Mouse (Mus musculus): Measurements from ENCODE around the gene Cdc34b. TPM values are rescaled to one million over a fixed set of nuclear protein-coding genes. Genes with fewer than 3 reads are reported as not detected.

Gene Cdc34b
- polyA plus RNA-seq, 1 experiment, result 0.07 TPM

- Histone ChIP-seq H3K9me3 (ENCODE audit: control insufficient read depth, low read length) (no peaks in the 10 kb centered on the region), H3K4me3 (replicated peaks) (no peak overlapping the region), H3K4me1 (ENCODE audit: control insufficient read depth) (no peaks in the 10 kb centered on the region), H3K36me3 (ENCODE audit: control insufficient read depth) (no peaks in the 10 kb centered on the region), H3K27me3 (ENCODE audit: control insufficient read depth) (no peaks in the 10 kb centered on the region)
- TF ChIP-seq TAL1 (IDR thresholded peaks at IDR 0.05; ENCODE audit: low read length) (no peak), GATA1 (IDR thresholded peaks at IDR 0.05; ENCODE audit: low read length) (no peak)
Observed at GRCm38 (mm10) chr11:94762775-94763174, 21.2 kb downstream of the Cdc34b start.

DNA sequence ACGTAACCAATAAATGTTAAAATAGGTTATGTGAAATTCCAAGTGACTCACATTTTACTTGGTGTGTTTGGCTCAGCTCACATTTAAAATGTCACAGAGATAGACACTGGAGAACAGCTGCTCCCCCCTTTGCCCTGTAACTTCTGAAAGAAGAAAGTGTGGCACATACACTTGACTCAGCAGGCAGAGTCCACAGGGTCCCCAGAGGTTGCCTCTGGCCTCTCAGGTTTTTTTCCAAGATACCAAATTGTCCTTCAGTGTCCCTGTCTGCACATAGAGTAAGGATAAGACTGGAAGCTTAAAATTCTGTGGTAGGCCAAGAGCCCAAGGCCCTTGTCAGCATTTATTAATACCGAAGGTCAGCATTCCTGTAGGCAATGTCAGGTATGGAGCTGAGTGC lies 25.7 kb downstream of the Cdc34b start:
- TF ChIP-seq TAL1 (IDR thresholded peaks at IDR 0.05; ENCODE audit: low read length) (no peak), GATA1 (IDR thresholded peaks at IDR 0.05; ENCODE audit: low read length) (no peak)
- Histone ChIP-seq H3K36me3 (ENCODE audit: control insufficient read depth) (no peaks in the 10 kb centered on the region), H3K9me3 (ENCODE audit: control insufficient read depth, low read length) (no peaks in the 10 kb centered on the region)

DNA sequence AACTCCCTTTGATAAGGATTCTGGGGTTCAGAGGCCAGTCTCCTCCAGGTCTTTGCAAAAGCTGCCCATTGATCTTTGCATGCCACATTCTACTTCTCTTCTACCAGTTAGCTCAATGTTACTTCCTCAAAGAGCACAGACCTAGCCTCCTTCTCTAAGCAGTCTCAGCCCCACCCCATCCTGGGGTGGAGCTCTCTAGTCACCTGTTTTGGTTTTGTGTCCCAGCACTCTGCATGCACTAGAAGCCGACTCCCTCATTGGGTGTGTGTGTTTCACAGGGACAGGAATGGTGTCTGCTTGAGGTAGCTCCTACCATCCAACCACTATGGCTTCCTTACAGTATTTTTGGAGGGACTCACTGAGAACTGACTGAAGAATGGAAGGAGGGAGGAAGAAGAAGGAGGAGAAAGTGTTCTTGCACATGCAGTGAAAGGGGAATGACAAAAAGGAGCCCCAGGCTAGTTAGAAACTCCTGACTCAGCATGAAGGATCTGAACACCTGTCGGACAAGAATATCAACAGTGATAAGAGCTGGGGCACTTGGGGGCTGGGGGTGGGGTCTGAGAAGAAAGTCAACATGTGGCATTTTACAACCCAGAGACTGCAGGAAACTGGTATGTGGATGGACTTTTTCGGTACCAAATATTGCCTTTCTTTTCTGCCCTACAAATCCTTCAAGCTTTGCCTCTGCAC lies 30.9 kb downstream of the Cdc34b start:
- no peak overlapping the region for H3K4me3 ChIP-seq (replicated peaks)
- TF ChIP-seq GATA1 (IDR thresholded peaks at IDR 0.05; ENCODE audit: low read length), result no peak
- no peak for TF ChIP-seq TAL1 (IDR thresholded peaks at IDR 0.05; ENCODE audit: low read length)
- no peaks in the 10 kb centered on the region for H3K4me1 ChIP-seq (ENCODE audit: control insufficient read depth)
- H3K9me3 ChIP-seq (ENCODE audit: control insufficient read depth, low read length), result no peaks in the 10 kb centered on the region
- no peaks in the 10 kb centered on the region for H3K36me3 ChIP-seq (ENCODE audit: control insufficient read depth)
- H3K27me3 ChIP-seq (ENCODE audit: control insufficient read depth), result no peaks in the 10 kb centered on the region

More for the DNA sequence above, 25.7 kb downstream of the Cdc34b start:
- Histone ChIP-seq H3K4me3 (replicated peaks) (no peak overlapping the region), H3K4me1 (ENCODE audit: control insufficient read depth) (no peaks in the 10 kb centered on the region), H3K27me3 (ENCODE audit: control insufficient read depth) (no peaks in the 10 kb centered on the region)

- Histone ChIP-seq H3K36me3 (ENCODE audit: control insufficient read depth) (no peaks in the 10 kb centered on the region), H3K27me3 (ENCODE audit: control insufficient read depth) (no peaks in the 10 kb centered on the region), H3K9me3 (ENCODE audit: control insufficient read depth, low read length) (no peaks in the 10 kb centered on the region), H3K4me3 (replicated peaks) (no peak overlapping the region), H3K4me1 (ENCODE audit: control insufficient read depth) (no peaks in the 10 kb centered on the region)
- no peak for TF ChIP-seq GATA1 (IDR thresholded peaks at IDR 0.05; ENCODE audit: low read length)
- no peak for TF ChIP-seq TAL1 (IDR thresholded peaks at IDR 0.05; ENCODE audit: low read length)
Observed at GRCm38 (mm10) chr11:94773851-94774250, 32.3 kb downstream of the Cdc34b start.

DNA sequence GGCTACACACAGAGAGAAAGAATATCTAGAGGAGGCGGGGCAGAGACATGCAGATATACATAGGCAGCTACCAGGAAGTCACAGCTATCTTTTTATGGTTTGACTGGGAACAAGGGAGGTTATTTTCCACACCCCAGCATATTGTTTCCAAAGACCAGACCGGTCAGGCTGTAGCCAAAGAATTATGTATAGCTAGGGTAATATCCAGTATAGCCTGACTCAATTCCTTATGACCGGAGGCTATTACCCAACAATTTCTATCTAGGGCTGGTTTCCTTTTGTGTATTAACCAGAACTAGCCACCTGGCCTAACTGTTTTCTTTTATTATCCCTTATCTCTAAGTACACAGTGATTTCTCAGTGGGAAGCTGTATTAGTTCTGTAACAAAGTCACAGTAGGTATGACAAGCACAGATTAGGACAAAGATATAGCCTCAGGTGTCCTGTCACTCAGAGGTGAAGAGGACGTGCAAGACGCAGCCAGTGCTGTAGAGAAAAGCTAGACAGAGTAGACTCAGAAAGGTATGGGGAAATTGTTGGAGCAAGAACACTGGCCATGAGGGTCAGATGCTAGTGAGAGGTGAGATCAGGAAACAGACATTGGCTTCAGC lies 33.4 kb downstream of the Cdc34b start:
- H3K4me1 ChIP-seq (ENCODE audit: control insufficient read depth), result no peaks in the 10 kb centered on the region
- H3K27me3 ChIP-seq (ENCODE audit: control insufficient read depth), result no peaks in the 10 kb centered on the region
- no peak overlapping the region for H3K4me3 ChIP-seq (replicated peaks)
- no peaks in the 10 kb centered on the region for H3K9me3 ChIP-seq (ENCODE audit: control insufficient read depth, low read length)
- no peaks in the 10 kb centered on the region for H3K36me3 ChIP-seq (ENCODE audit: control insufficient read depth)
- no peak for TF ChIP-seq TAL1 (IDR thresholded peaks at IDR 0.05; ENCODE audit: low read length)
- no peak for TF ChIP-seq GATA1 (IDR thresholded peaks at IDR 0.05; ENCODE audit: low read length)

- no peak for TF ChIP-seq TAL1 (IDR thresholded peaks at IDR 0.05; ENCODE audit: low read length)
- TF ChIP-seq GATA1 (IDR thresholded peaks at IDR 0.05; ENCODE audit: low read length), result no peak
- H3K36me3 ChIP-seq (ENCODE audit: control insufficient read depth), result no peaks in the 10 kb centered on the region
Observed at GRCm38 (mm10) chr11:94782603-94783002, 41.0 kb downstream of the Cdc34b start, which contains the start of gene Tmem92. Gene Tmem92 (minus strand): TSS chr11:94782703.

DNA sequence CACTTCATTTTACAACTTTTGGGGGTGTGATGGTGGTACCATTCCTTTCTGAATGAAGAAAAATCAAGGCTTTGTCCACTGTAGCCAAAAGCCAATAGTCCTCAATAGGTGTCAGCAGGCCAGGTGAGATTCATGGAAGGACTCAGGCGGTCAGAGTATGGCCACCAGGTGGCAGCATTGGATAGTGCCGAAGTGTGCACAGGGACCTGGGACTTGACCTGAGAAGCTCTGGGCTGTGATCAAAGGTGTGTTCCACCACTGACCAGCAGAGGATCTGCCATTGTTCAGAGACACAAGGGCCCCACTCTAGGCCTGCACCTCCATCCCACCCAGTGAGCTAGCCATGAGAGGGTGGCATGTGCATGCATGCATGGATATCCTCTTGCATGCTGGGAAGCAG lies 43.7 kb downstream of the Cdc34b start:
- H3K4me3 ChIP-seq (replicated peaks), result no peak overlapping the region
- H3K36me3 ChIP-seq (ENCODE audit: control insufficient read depth), result no peaks in the 10 kb centered on the region
- no peaks in the 10 kb centered on the region for H3K9me3 ChIP-seq (ENCODE audit: control insufficient read depth, low read length)
- no peaks in the 10 kb centered on the region for H3K27me3 ChIP-seq (ENCODE audit: control insufficient read depth)
- no peaks in the 10 kb centered on the region for H3K4me1 ChIP-seq (ENCODE audit: control insufficient read depth)
- no peak for TF ChIP-seq GATA1 (IDR thresholded peaks at IDR 0.05; ENCODE audit: low read length)
- TF ChIP-seq TAL1 (IDR thresholded peaks at IDR 0.05; ENCODE audit: low read length), result no peak

More at GRCm38 (mm10) chr11:94782603-94783002, 41.0 kb downstream of the Cdc34b start, which contains the start of gene Tmem92:
- no peaks in the 10 kb centered on the region for H3K4me1 ChIP-seq (ENCODE audit: control insufficient read depth)
- H3K27me3 ChIP-seq (ENCODE audit: control insufficient read depth), result no peaks in the 10 kb centered on the region
- H3K4me3 ChIP-seq (replicated peaks), result no peak within 1 kb of the TSS
- H3K9me3 ChIP-seq (ENCODE audit: control insufficient read depth, low read length), result no peaks in the 10 kb centered on the region

DNA sequence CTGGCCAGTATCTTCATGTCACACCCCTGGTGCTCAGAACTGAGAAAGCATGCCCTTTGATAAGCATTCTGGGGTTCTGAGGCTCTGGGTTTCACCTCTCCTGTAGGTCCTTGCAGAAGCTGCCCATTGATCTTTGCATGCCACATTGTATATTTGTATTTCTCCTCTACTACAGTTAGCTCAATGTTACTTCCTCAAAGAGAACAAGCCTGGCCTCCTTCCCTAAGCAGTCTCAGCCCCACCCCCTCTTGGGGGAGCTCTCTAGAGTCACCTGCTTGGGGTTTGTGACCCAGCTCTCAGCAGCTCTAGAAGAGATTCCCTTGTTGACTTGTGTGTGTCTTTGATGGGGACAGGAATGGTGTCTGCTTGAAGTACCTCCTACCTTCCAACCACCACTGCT lies 50.1 kb downstream of the Cdc34b start:
- Histone ChIP-seq H3K4me3 (replicated peaks) (no peak overlapping the region), H3K27me3 (ENCODE audit: control insufficient read depth) (no peaks in the 10 kb centered on the region), H3K36me3 (ENCODE audit: control insufficient read depth) (no peaks in the 10 kb centered on the region), H3K9me3 (ENCODE audit: control insufficient read depth, low read length) (no peaks in the 10 kb centered on the region), H3K4me1 (ENCODE audit: control insufficient read depth) (no peaks in the 10 kb centered on the region)
- TF ChIP-seq GATA1 (IDR thresholded peaks at IDR 0.05; ENCODE audit: low read length) (no peak), TAL1 (IDR thresholded peaks at IDR 0.05; ENCODE audit: low read length) (no peak)

Other genes starting within 250 kb of the Cdc34b start
- gene Epn3, start 241.8 kb upstream of the Cdc34b start, polyA plus RNA-seq (2012), result not detected in 2 replicates
- not detected in 2 replicates for gene Mycbpap, start 220.0 kb upstream of the Cdc34b start, polyA plus RNA-seq (2012)
- gene Rsad1, start 192.5 kb upstream of the Cdc34b start, polyA plus RNA-seq (2012), result 0.02 TPM in 1 of 2 replicates, not detected in the other
- not detected in 2 replicates for gene Chad, start 176.7 kb upstream of the Cdc34b start, polyA plus RNA-seq (2012)
- gene Acsf2, start 139.9 kb upstream of the Cdc34b start, polyA plus RNA-seq (2012), result 0.06 and 0.09 TPM in 2 replicates
- 4.9 and 6.1 TPM in 2 replicates for gene Lrrc59, start 112.0 kb upstream of the Cdc34b start, polyA plus RNA-seq (2012)
- gene Mrpl27, start 88.0 kb upstream of the Cdc34b start, polyA plus RNA-seq (2012), result 10.9 and 14.7 TPM in 2 replicates
- gene Eme1, start 87.8 kb upstream of the Cdc34b start, polyA plus RNA-seq (2012), result 0.99 and 1.4 TPM in 2 replicates
- 0.33 and 0.37 TPM in 2 replicates for gene Xylt2, start 64.3 kb upstream of the Cdc34b start, polyA plus RNA-seq (2012)
- 0.02 TPM in 1 of 2 replicates, not detected in the other for gene Gm11541, start 37.3 kb upstream of the Cdc34b start, polyA plus RNA-seq (2012)
- gene Tmem92, start 40.9 kb downstream of the Cdc34b start, polyA plus RNA-seq (2012), result not detected in 2 replicates
- 0.01 TPM in 2 replicates for gene Col1a1, start 194.4 kb downstream of the Cdc34b start, polyA plus RNA-seq (2012)
- gene Hils1, start 225.8 kb downstream of the Cdc34b start, polyA plus RNA-seq (2012), result not detected in 2 replicates
- gene Sgca, start 234.5 kb downstream of the Cdc34b start, polyA plus RNA-seq (2012), result not detected in 2 replicates
- gene Ppp1r9b, start 249.3 kb downstream of the Cdc34b start, polyA plus RNA-seq (2012), result 29.1 and 31.4 TPM in 2 replicates

All from erythroblast, embryonic 14.5 days (primary cell).